Mouse (Mus musculus) left cerebral cortex, postnatal 25 days (tissue): ENCODE data around the gene Nrg3. TPM values are rescaled to one million over a fixed set of nuclear protein-coding genes. Genes with fewer than 3 reads are reported as not detected.
"Not testable (repeated sequence)": the region's sequence is repeated elsewhere in the genome, so short reads cannot be mapped to it uniquely, and the experiment has no call there.

Source experiments
- DNase-seq, 2 experiments: peaks; one replicate each; pipeline ENCODE4 v3.0.0; 2022; ENCODE audit warnings: low spot score in 2 of 2, mixed read lengths in 1 of 2
- intact Hi-C: fragments of 180-260 bp; cut with DNase I; formaldehyde crosslinking; loops from one replicate; pipeline ENCODE4 v1.15.1; 2025
- total RNA-seq, 2 experiments: library from RNA; stranded (reverse); gene quantifications; 2 replicates each; pipeline ENCODE4 v1.2.3; 2021

The Nrg3 gene
- total RNA-seq, 2 experiments from 2014 or later = 71.8 to 72.5 TPM

- peak in 1 of 2 experiments; percentile 57 for DNase-seq
- intact Hi-C loops = no loop called here
These were observed 211.9 kb downstream of the Nrg3 start for GRCm38 (mm10) chr14:39261016-39261415.

GRCm38 (mm10) chr14:39255391-39255790 is 217.5 kb downstream of the Nrg3 start:
- intact Hi-C loops = no loop called here

GRCm38 (mm10) chr14:39240267-39240666 is 232.6 kb downstream of the Nrg3 start:
- peak in 1 of 2 experiments; percentile 45 for DNase-seq
- intact Hi-C loops = no loop called here

More at GRCm38 (mm10) chr14:39255391-39255790, 217.5 kb downstream of the Nrg3 start:
- no peak for DNase-seq

GRCm38 (mm10) chr14:39211472-39211871 is 261.4 kb downstream of the Nrg3 start:
- intact Hi-C loops = no loop called here
- DNase-seq = no peak

- intact Hi-C loops = no loop called here
These were observed 280.9 kb downstream of the Nrg3 start for GRCm38 (mm10) chr14:39191946-39192345.

GRCm38 (mm10) chr14:39173709-39174108 is 299.2 kb downstream of the Nrg3 start:
- intact Hi-C loops = no loop called here

More at GRCm38 (mm10) chr14:39191946-39192345, 280.9 kb downstream of the Nrg3 start:
- DNase-seq = peak in 1 of 2 experiments; percentile 16

GRCm38 (mm10) chr14:39160140-39160539 is 312.7 kb downstream of the Nrg3 start:
- DNase-seq = peak in 1 of 2 experiments; percentile 44
- intact Hi-C loops = no loop called here

More at GRCm38 (mm10) chr14:39173709-39174108, 299.2 kb downstream of the Nrg3 start:
- no peak for DNase-seq

GRCm38 (mm10) chr14:39155462-39155861 is 317.4 kb downstream of the Nrg3 start:
- peak in 1 of 2 experiments; percentile 74 for DNase-seq
- intact Hi-C loops = no loop called here

GRCm38 (mm10) chr14:39129766-39130165 is 343.1 kb downstream of the Nrg3 start:
- peak in 1 of 2 experiments; percentile 56 for DNase-seq
- intact Hi-C loops = no loop called here

GRCm38 (mm10) chr14:39117977-39118376 is 354.9 kb downstream of the Nrg3 start:
- intact Hi-C loops = no loop called here
- no peak for DNase-seq

- intact Hi-C loops, DNase-seq: not testable (repeated sequence)
These were observed 356.2 kb downstream of the Nrg3 start for GRCm38 (mm10) chr14:39116522-39117231.

GRCm38 (mm10) chr14:39109566-39109965 is 363.3 kb downstream of the Nrg3 start:
- intact Hi-C loops = no loop called here
- no peak for DNase-seq

GRCm38 (mm10) chr14:39106776-39107175 is 366.1 kb downstream of the Nrg3 start:
- DNase-seq = peak; percentile 39 to 86
- intact Hi-C loops = no loop called here

GRCm38 (mm10) chr14:39095219-39095618 is 377.7 kb downstream of the Nrg3 start:
- peak in 1 of 2 experiments; percentile 71 for DNase-seq
- intact Hi-C loops = loop anchor here (5.0 kb wide), 1 partner anchor 58 kb away; no protein-coding TSS in a partner anchor

GRCm38 (mm10) chr14:39079461-39079860 is 393.4 kb downstream of the Nrg3 start:
- intact Hi-C loops = loop anchor here (1.0 kb wide), 1 partner anchor 40 kb away; no protein-coding TSS in a partner anchor
- DNase-seq = peak in 1 of 2 experiments; percentile 83

- intact Hi-C loops = no loop called here
- DNase-seq = no peak
These were observed 421.3 kb downstream of the Nrg3 start for GRCm38 (mm10) chr14:39051542-39051941.

- DNase-seq = no peak
- intact Hi-C loops = no loop called here
These were observed 423.9 kb downstream of the Nrg3 start for GRCm38 (mm10) chr14:39049021-39049420.

- intact Hi-C loops = no loop called here
- DNase-seq = peak in 1 of 2 experiments; percentile 51
These were observed 428.6 kb downstream of the Nrg3 start for GRCm38 (mm10) chr14:39044290-39044689.

- intact Hi-C loops = no loop called here
- DNase-seq = peak in 1 of 2 experiments; percentile 11
These were observed 429.1 kb downstream of the Nrg3 start for GRCm38 (mm10) chr14:39043793-39044192.

GRCm38 (mm10) chr14:39043384-39043783 is 429.5 kb downstream of the Nrg3 start:
- DNase-seq = no peak
- intact Hi-C loops = no loop called here

GRCm38 (mm10) chr14:39039046-39039445 is 433.8 kb downstream of the Nrg3 start:
- intact Hi-C loops = loop anchor here (1.0 to 5.0 kb wide), 4 partner anchors 40 to 433 kb away; partner anchors contain the start of gene Nrg3
- peak; percentile 54 to 87 for DNase-seq
